Mouse (Mus musculus) embryonic facial prominence, embryonic 10.5 days (tissue): ENCODE measurements at regions not wholly inside any gene's neighbourhood (a gene's known extent, or its start where the extent isn't known, plus 50 kb on each side); places are given as distances from the start of the nearest gene placed in this dataset.

Experiments used
- DNase-seq: peaks from one replicate; pipeline ENCODE4 v3.0.0-alpha.2; 2017; ENCODE audit warnings: low spot score
- H3K27ac ChIP-seq: fragments of 300-500 bp; sonication (generic); replicated peaks from 2 replicates; pipeline ENCODE4 v1.5.1; 2016; ENCODE audit warnings: mild to moderate bottlenecking
- H3K27me3 ChIP-seq: fragments of 300-500 bp; sonication (generic); replicated peaks from 2 replicates; pipeline ENCODE4 v1.6.1; 2016; ENCODE audit warnings: low read depth, mild to moderate bottlenecking; ENCODE audit not compliant: poor library complexity, severe bottlenecking
- H3K36me3 ChIP-seq: fragments of 300-500 bp; sonication (generic); replicated peaks from 2 replicates; pipeline ENCODE4 v1.6.1; 2016; ENCODE audit warnings: mild to moderate bottlenecking, moderate library complexity
- H3K4me1 ChIP-seq: fragments of 300-500 bp; sonication (generic); 2 replicates; pipeline ENCODE4 v1.6.1; 2016
- H3K4me3 ChIP-seq: fragments of 300-500 bp; sonication (generic); 2 replicates; pipeline ENCODE4 v1.5.1; 2016; ENCODE audit warnings: mild to moderate bottlenecking, moderate library complexity
- H3K9me3 ChIP-seq: fragments of 300-500 bp; sonication (generic); 2 replicates; pipeline ENCODE4 v1.6.1; 2016; ENCODE audit warnings: mild to moderate bottlenecking
- WGBS: fragments of 180-500 bp; shearing (Covaris S2); methylation state at CpG from one replicate; pipeline ENCODE4 v1.1.7; 2016; 5-methylcytosine and 5-hydroxymethylcytosine counted together

DNA sequence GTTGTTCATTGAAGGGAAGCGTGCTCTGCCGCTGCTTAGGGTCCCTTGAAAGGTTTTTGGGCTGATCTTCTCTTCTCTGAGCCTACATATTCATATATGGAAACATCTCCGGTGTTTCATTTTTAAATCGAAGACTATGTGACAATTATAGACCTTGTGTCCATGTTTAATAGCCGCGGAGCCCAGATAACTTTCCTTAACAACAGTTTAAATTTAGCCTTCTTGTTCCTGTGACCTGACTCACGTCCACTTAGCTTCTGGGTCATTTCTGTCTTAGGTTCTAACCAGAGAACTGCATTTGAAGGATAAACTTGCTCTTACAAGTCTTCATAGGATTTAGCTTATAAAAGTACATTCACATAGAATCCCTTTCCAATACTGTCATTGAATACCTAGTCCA, 153.6 kb downstream of the Sptssa start:
- no peak overlapping the region for H3K27ac ChIP-seq

DNA sequence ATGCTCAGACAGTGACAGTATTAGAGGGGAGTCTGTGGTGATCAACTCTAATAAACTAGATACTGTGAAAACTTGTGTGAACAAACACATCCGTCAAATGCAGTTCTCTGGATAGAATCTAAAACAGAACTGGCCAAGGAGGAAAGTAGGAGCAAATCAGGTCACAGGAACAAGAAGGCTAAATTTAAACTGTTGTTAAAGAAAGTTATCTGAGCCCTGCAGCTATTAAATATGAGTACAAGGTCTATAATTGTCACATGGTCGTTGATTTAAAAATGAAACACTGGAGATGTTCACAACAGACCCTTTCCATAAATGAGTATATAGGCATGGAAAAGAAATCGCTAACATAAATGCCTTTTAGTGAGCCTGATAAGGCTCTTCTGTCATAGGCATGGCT, 156.4 kb downstream of the Sptssa start:
- Histone ChIP-seq H3K4me1 (no peaks in the 10 kb centered on the region), H3K9me3 (no peaks in the 10 kb centered on the region), H3K36me3 (no peaks in the 10 kb centered on the region), H3K27ac (no peak overlapping the region), H3K27me3 (no peaks in the 10 kb centered on the region), H3K4me3 (no peak overlapping the region)
- DNase-seq: no peak
- WGBS: 71% methylated on average over 3 of the region's 3 CpGs

More for the DNA sequence above, 153.6 kb downstream of the Sptssa start:
- Histone ChIP-seq H3K27me3 (no peaks in the 10 kb centered on the region), H3K4me1 (no peaks in the 10 kb centered on the region), H3K9me3 (no peaks in the 10 kb centered on the region), H3K4me3 (no peak overlapping the region), H3K36me3 (no peaks in the 10 kb centered on the region)
- WGBS: 89% methylated on average over 7 of the region's 7 CpGs
- no peak for DNase-seq

DNA sequence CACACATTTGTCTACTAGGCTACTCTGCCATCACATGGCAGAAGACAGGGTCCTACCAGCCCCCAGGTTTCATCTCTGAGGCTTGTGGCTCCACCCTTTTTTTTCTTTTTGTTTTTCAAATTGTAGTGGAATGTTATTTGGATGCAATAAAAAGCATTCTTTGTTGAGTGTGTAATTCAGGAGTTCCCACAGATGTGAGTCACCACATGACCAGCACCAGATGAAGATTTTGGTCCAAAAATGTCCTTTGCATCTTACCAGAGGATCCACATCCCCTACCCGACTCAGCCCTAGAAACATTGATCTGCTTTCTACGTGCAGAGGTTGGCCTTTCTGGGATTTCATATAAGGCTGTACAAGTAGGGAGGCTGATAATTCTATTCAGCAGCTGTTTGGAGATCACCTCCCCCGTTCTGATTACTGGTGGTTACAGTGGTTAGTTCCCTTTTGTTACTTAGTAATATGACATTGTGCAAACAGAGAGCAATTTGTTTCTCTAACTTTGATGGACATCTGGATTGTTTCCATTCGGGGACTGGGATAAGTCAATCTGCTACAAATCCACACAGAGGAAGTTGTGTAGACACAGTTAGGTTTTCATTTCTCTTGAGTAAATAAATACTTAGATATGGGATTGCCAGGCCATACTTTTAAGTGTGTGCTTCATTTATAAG, 160.5 kb downstream of the Sptssa start:
- no peaks in the 10 kb centered on the region for H3K9me3 ChIP-seq
- no peak overlapping the region for H3K27ac ChIP-seq
- no peak overlapping the region for H3K4me3 ChIP-seq
- peaks cover 7% of the 10 kb centered on the region; the same call in 1 of the 2 replicates for H3K4me1 ChIP-seq
- no peaks in the 10 kb centered on the region for H3K36me3 ChIP-seq
- H3K27me3 ChIP-seq: peaks cover 13% of the 10 kb centered on the region
- WGBS: 73% methylated on average over 4 of the region's 4 CpGs
- DNase-seq: no peak

DNA sequence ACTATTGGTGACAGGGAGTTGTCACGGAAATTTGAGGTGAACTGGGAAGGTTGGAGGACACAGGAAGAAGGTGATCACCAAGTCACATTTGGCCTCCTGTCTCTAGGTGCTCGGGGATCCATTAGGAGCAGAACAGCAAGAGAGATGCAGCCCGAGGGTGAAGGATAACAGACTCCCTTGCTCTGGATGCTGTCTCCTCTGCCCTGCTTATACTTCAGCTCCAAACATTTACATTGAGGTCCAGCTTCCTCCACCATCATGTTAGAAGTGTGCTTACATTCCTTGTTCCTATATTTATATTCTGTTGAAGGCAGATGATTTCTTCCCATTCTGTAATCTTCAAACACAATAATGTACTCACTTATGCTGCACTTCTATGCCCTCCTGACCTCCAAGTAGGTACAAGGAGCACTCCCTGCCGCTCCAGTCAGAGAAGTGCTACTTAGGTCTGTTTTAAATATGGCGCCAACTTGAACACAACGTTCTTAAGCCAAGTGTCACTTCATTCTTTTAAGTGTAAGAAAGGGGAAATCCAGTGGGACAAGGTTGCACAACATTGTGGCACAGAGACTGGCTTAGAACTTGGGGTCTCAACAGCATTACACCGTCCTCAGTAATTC, 161.5 kb downstream of the Sptssa start:
- WGBS: 87% methylated on average over 7 of the region's 7 CpGs
- DNase-seq: no peak
- H3K27me3 ChIP-seq: peaks cover 18% of the 10 kb centered on the region

DNA sequence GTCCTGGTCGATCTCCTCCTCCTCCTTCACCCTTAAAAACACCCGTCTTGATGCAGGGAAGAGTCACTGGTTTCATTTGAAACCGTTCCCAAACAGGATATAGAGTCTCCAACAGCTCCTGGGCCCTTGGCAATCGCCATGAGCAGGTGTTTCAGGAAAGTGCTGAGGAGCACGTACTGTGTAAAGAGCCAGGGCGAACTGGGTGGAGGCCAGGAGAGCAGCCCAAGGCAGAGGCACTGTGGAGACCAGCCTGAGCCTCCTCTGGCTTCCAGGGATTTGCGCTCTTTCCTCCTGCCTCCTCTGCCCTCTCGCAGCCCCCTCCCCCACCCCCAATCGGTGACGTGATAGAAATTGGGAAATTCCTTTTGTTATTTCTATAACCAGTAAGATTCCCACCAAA, 163.6 kb downstream of the Sptssa start:
- WGBS: 41% methylated on average over 10 of the region's 10 CpGs
- DNase-seq: no peak
- Histone ChIP-seq H3K27ac (no peak overlapping the region; the same call in 1 of the 2 replicates), H3K4me1 (peaks cover 7% of the 10 kb centered on the region; the same call in 1 of the 2 replicates), H3K4me3 (no peak overlapping the region), H3K27me3 (peaks cover 23% of the 10 kb centered on the region), H3K36me3 (no peaks in the 10 kb centered on the region), H3K9me3 (no peaks in the 10 kb centered on the region)

More for the DNA sequence above, 161.5 kb downstream of the Sptssa start:
- Histone ChIP-seq H3K4me3 (no peak overlapping the region), H3K9me3 (no peaks in the 10 kb centered on the region), H3K4me1 (peaks cover 7% of the 10 kb centered on the region; the same call in 1 of the 2 replicates), H3K36me3 (no peaks in the 10 kb centered on the region), H3K27ac (no peak overlapping the region)

DNA sequence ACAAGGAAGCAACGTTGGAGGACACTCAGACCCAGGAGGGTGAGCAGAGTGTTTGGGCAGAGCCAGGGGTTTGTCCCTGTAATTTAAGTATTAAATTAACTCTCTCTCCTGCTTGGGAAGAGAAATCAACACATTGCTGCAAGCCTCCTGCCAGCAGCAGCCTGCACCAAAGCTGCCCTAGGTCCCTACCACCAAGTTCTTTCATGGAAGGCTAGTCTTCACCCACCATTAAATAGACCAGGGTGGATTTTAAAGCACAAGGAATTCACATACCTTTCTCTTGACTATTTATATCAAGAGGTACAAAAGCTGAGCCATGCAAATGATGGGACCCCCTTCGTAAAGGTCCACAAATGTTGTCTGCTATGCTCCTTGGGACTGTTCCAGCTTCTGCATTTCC, 165.9 kb downstream of the Sptssa start:
- 76% methylated on average over 2 of the region's 2 CpGs for WGBS
- no peak for DNase-seq
- Histone ChIP-seq H3K27me3 (peaks cover 23% of the 10 kb centered on the region), H3K36me3 (no peaks in the 10 kb centered on the region), H3K27ac (no peak overlapping the region), H3K4me1 (peaks cover 7% of the 10 kb centered on the region; the same call in 1 of the 2 replicates), H3K4me3 (no peak overlapping the region), H3K9me3 (no peaks in the 10 kb centered on the region)

DNA sequence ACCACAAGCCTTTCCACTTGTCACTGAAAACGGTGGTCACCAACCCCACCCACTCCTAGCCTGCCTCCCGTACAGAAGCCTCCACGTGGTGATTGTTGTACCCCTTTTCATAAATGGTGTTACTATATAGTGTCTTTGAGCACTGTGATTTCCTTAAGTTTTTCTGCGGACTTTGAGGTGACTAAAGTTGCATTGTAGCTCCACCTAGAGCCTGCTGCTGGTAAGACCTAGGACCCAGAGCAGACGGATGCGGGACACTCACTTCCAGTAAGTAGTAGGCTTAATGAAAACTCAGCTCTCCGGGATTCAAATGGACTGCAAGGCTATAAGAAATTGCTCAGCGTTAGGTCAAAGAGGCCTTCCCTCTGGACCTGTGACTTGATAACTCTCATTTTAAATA, 166.7 kb downstream of the Sptssa start:
- Histone ChIP-seq H3K27ac (no peak overlapping the region), H3K4me3 (no peak overlapping the region), H3K4me1 (peaks cover 7% of the 10 kb centered on the region; the same call in 1 of the 2 replicates), H3K36me3 (no peaks in the 10 kb centered on the region), H3K9me3 (no peaks in the 10 kb centered on the region), H3K27me3 (peaks cover 23% of the 10 kb centered on the region)
- 6% methylated on average over 8 of the region's 8 CpGs for WGBS
- peak; percentile 64 for DNase-seq

DNA sequence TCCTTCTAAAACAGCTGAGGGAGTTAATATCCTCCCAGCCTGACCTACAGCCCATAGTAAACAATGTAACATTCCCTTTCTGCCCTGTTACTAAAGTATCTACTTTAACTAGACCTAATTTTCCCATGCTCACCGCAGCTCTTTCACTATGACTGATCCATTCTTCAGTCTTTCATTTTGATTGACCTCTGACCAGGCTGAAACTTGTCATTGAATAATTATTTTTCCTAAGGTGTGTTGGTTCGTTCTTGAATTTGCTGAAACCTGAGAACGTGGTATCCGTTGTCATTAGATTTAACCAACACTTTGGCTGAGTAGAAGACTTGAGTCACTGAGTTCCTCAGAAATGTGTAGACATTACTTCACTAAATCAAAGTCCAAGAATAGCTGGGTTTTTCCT, 168.7 kb downstream of the Sptssa start:
- 83% methylated on average over 4 of the region's 4 CpGs for WGBS
- no peak overlapping the region for H3K4me3 ChIP-seq
- DNase-seq: no peak
- H3K9me3 ChIP-seq: no peaks in the 10 kb centered on the region
- no peaks in the 10 kb centered on the region for H3K36me3 ChIP-seq
- peaks cover 23% of the 10 kb centered on the region for H3K27me3 ChIP-seq
- H3K27ac ChIP-seq: no peak overlapping the region
- peaks cover 5% of the 10 kb centered on the region; the same call in 1 of the 2 replicates for H3K4me1 ChIP-seq

DNA sequence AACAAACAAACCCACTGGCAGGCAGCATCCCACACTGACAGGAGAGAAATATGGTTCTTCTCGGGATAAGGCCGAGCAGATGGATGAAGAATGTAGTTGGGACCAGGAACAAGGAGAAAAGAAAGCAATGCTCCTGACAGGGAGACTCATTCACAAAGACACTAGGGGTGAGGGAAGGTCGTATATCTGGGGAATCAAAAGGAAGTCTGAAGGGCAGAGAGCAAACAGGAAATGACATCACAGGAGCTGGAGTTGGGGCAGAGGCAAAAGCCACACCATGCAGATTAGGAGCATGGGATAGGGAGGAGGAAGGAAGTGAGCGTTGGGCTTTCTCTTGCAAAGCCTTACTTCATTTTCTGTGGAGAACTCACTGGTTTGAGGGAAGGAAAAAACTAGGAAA, 174.4 kb downstream of the Sptssa start:
- Histone ChIP-seq H3K9me3 (no peaks in the 10 kb centered on the region), H3K4me1 (no peaks in the 10 kb centered on the region; the same call in 1 of the 2 replicates), H3K4me3 (no peak overlapping the region), H3K27ac (no peak overlapping the region), H3K36me3 (no peaks in the 10 kb centered on the region), H3K27me3 (no peaks in the 10 kb centered on the region)
- WGBS: 58% methylated on average over 4 of the region's 4 CpGs
- DNase-seq: no peak

DNA sequence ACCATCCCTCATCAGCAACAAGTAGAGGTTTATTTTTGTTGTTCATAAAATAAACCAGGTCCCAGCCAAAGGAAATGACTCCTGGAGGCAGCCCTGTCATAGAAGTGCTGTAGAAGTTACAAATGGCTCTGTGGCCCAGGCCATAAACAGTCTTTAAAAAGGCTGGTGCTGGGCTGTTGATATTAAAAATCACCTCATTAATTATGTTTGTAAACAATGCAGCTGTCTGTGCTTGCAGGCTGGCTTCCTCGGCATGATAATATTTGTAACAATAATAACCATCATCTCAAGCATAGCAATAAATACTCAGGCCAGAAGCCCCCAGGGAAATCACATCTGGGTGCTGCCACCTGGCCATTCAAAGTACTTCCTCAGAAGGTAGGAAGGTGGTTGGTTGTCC, 176.5 kb downstream of the Sptssa start:
- H3K36me3 ChIP-seq: no peaks in the 10 kb centered on the region
- no peak overlapping the region for H3K27ac ChIP-seq
- 79% methylated on average over 1 of the region's 1 CpGs for WGBS
- no peaks in the 10 kb centered on the region for H3K27me3 ChIP-seq
- no peaks in the 10 kb centered on the region for H3K9me3 ChIP-seq
- H3K4me3 ChIP-seq: no peak overlapping the region
- DNase-seq: no peak
- no peaks in the 10 kb centered on the region; the same call in 1 of the 2 replicates for H3K4me1 ChIP-seq

DNA sequence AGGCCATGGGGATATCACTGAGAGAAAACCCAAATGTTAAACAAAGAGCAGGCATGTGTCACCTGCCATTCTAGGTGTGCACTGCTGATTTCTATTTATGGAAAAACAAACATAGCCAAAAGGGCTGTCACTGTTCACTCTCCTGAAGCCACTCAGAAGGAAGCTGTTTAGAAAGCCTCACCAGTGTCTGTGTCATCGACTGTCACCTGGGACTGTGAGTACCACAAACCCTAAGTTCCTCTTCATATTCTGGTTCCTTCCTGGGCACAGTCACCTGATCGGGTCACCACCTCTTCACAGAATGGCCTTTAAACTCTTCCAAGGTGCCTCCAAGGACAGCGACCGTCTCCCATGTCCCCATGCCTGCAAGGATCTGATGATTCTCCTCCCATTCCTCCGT, 183.5 kb downstream of the Sptssa start:
- no peak for DNase-seq
- WGBS: 87% methylated on average over 5 of the region's 5 CpGs
- Histone ChIP-seq H3K36me3 (no peaks in the 10 kb centered on the region), H3K4me3 (no peak overlapping the region), H3K27me3 (no peaks in the 10 kb centered on the region), H3K9me3 (no peaks in the 10 kb centered on the region), H3K4me1 (no peaks in the 10 kb centered on the region), H3K27ac (no peak overlapping the region)

DNA sequence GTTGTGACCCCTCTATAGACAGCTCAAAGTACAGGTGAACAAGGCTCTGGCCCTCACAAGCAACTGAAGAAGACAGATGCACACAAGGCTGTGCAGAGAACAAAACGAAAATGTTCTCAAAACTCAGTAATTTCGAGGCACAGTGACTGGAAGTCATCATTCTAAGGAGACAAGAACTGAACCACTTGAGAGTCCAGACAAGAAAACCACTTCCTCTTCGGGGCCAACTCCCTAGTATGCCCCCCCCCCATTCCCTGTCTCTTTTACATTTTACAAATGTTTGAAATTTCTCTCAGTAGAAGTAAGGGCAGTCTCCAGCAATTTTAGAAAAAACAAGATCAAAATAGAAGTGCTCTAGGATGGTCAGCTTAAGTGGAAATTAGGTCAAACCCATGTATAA, 184.0 kb downstream of the Sptssa start:
- H3K9me3 ChIP-seq: no peaks in the 10 kb centered on the region
- DNase-seq: no peak
- H3K27ac ChIP-seq: no peak overlapping the region
- no peak overlapping the region for H3K4me3 ChIP-seq
- no peaks in the 10 kb centered on the region for H3K27me3 ChIP-seq
- 83% methylated on average over 3 of the region's 3 CpGs for WGBS
- no peaks in the 10 kb centered on the region for H3K4me1 ChIP-seq
- H3K36me3 ChIP-seq: no peaks in the 10 kb centered on the region

DNA sequence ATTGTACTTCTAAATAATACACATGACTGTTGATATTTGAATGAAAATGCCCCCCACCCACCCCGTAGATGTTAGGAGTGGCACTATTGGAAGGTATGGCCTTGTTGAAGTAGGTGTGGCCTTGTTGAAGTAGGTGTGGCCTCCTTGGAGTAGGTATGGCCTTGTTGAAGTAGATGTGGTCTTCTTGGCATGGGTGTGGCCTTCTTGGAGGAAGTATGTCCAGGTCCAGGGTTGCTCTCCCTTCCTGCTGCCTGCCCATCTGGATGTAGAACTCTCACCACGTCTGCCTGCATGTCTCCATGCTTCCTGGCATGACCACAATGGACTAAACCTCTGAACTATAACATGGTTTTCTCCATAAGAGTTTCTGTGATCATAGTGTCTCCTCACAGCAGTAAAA, 188.7 kb downstream of the Sptssa start:
- DNase-seq: no peak
- no peaks in the 10 kb centered on the region for H3K4me1 ChIP-seq
- 88% methylated on average over 2 of the region's 2 CpGs for WGBS
- H3K27me3 ChIP-seq: no peaks in the 10 kb centered on the region
- H3K4me3 ChIP-seq: no peak overlapping the region
- no peaks in the 10 kb centered on the region for H3K36me3 ChIP-seq
- H3K9me3 ChIP-seq: no peaks in the 10 kb centered on the region
- H3K27ac ChIP-seq: no peak overlapping the region
